Mouse (Mus musculus): ENCODE measurements around the gene Terf2. TPM values are rescaled to one million over a fixed set of nuclear protein-coding genes. Genes with fewer than 3 reads are reported as not detected.
A peak's percentile ranks its signal among the peaks of the same experiment; 100 is the strongest.

The Terf2 gene
- total and polyA plus RNA-seq, 3 experiments = 15.0 to 36.7 TPM; not detected in 1

- no peak overlapping the region for H3K9ac ChIP-seq (ENCODE audit: control insufficient read depth, low read depth, low read length, poor library complexity, severe bottlenecking)
Observed at GRCm38 (mm10) chr8:107085358-107085757, 11.0 kb downstream of the Terf2 start.

GRCm38 (mm10) chr8:107076239-107076888 is 20.0 kb downstream of the Terf2 start:
- Histone ChIP-seq H3K36me3 (ENCODE audit: control insufficient read depth in 1 of 2, insufficient read depth in 2 of 2, low read length in 2 of 2) (peaks cover 0 to 11% of the 10 kb centered on the region in 2 experiments; a peak in 2 of 4 replicates), H3K9ac (ENCODE audit: control insufficient read depth, low read depth, low read length, poor library complexity, severe bottlenecking) (no peak overlapping the region), H3K4me3 (ENCODE audit: control insufficient read depth in 1 of 2, insufficient read depth in 1 of 2, low read depth in 2 of 2, low read length in 2 of 2) (no peak overlapping the region), H3K4me1 (ENCODE audit: control insufficient read depth in 1 of 2, insufficient read depth in 2 of 2, low read length in 2 of 2) (no peaks in the 10 kb centered on the region), H3K27ac (ENCODE audit: control insufficient read depth, low read depth, low read length) (no peak overlapping the region), H3K27me3 (ENCODE audit: control insufficient read depth in 1 of 2, insufficient read depth in 2 of 2, low read length in 2 of 2) (no peaks in the 10 kb centered on the region), H3K79me2 (ENCODE audit: control insufficient read depth, insufficient read depth, low read length, poor library complexity) (no peaks in the 10 kb centered on the region), H3K9me3 (replicated peaks; ENCODE audit: insufficient read depth, low read length) (no peaks in the 10 kb centered on the region)
- no peak for DNase-seq (ENCODE audit: low read depth, low spot score)
- no peak for TF ChIP-seq USF2 (IDR thresholded peaks at IDR 0.05; ENCODE audit: borderline replicate concordance in 1 of 2, insufficient read depth in 1 of 2, low read depth in 1 of 2, low read length in 2 of 2)
- no peak for TF ChIP-seq POLR2A (IDR thresholded peaks at IDR 0.05; ENCODE audit: control insufficient read depth in 1 of 2, insufficient read depth in 1 of 2, low read depth in 1 of 2, low read length in 2 of 2, poor library complexity in 1 of 2)
- TF ChIP-seq RAD21 (IDR thresholded peaks at IDR 0.05; ENCODE audit: low read depth, low read length) = no peak
- TF ChIP-seq TCF12 (IDR thresholded peaks at IDR 0.05; ENCODE audit: low read depth, low read length) = no peak
- TF ChIP-seq POLR2AphosphoS2 (IDR thresholded peaks at IDR 0.05; ENCODE audit: low read length) = no peak
- no peak for TF ChIP-seq POLR2AphosphoS5 (IDR thresholded peaks at IDR 0.05; ENCODE audit: borderline replicate concordance, low read depth, low read length)
- no peak for TF ChIP-seq USF1 (IDR thresholded peaks at IDR 0.05; ENCODE audit: low read depth, low read length)

More at GRCm38 (mm10) chr8:107085358-107085757, 11.0 kb downstream of the Terf2 start:
- Histone ChIP-seq H3K27ac (ENCODE audit: control insufficient read depth, low read depth, low read length) (no peak overlapping the region), H3K9me3 (replicated peaks; ENCODE audit: insufficient read depth, low read length) (no peaks in the 10 kb centered on the region), H3K36me3 (ENCODE audit: control insufficient read depth in 1 of 2, insufficient read depth in 2 of 2, low read length in 2 of 2) (peaks cover 0 to 13% of the 10 kb centered on the region in 2 experiments; a peak in 2 of 4 replicates), H3K27me3 (ENCODE audit: control insufficient read depth in 1 of 2, insufficient read depth in 2 of 2, low read length in 2 of 2) (no peaks in the 10 kb centered on the region), H3K4me3 (ENCODE audit: control insufficient read depth in 1 of 2, insufficient read depth in 1 of 2, low read depth in 2 of 2, low read length in 2 of 2) (no peak overlapping the region), H3K4me1 (ENCODE audit: control insufficient read depth in 1 of 2, insufficient read depth in 2 of 2, low read length in 2 of 2) (no peaks in the 10 kb centered on the region), H3K79me2 (ENCODE audit: control insufficient read depth, insufficient read depth, low read length, poor library complexity) (peaks cover 2% of the 10 kb centered on the region)
- DNase-seq (ENCODE audit: low read depth, low spot score) = peak; percentile 34
- no peak for TF ChIP-seq MAZ (IDR thresholded peaks at IDR 0.05; ENCODE audit: low read depth, low read length)
- no peak for TF ChIP-seq MXI1 (IDR thresholded peaks at IDR 0.05; ENCODE audit: low read depth, low read length)
- no peak for TF ChIP-seq E2F4 (IDR thresholded peaks at IDR 0.05; ENCODE audit: borderline replicate concordance, low read depth, low read length)
- TF ChIP-seq RAD21 (IDR thresholded peaks at IDR 0.05; ENCODE audit: low read depth, low read length) = peak; percentile 19
- peak; percentile 41 to 77 (median 54) for TF ChIP-seq CTCF (IDR thresholded peaks at IDR 0.05 in 2 of 3, conservative IDR thresholded peaks at IDR 0.05 in 1 of 3; ENCODE audit: control insufficient read depth in 1 of 3, insufficient read depth in 1 of 3, low read depth in 2 of 3, low read length in 3 of 3, poor library complexity in 1 of 3, severe bottlenecking in 1 of 3)

- Histone ChIP-seq H3K9ac (ENCODE audit: control insufficient read depth, low read depth, low read length, poor library complexity, severe bottlenecking) (no peak overlapping the region), H3K4me3 (ENCODE audit: control insufficient read depth in 1 of 2, insufficient read depth in 1 of 2, low read depth in 2 of 2, low read length in 2 of 2) (no peak overlapping the region), H3K4me1 (ENCODE audit: control insufficient read depth in 1 of 2, insufficient read depth in 2 of 2, low read length in 2 of 2) (no peaks in the 10 kb centered on the region), H3K36me3 (ENCODE audit: control insufficient read depth in 1 of 2, insufficient read depth in 2 of 2, low read length in 2 of 2) (peaks cover 0 to 11% of the 10 kb centered on the region in 2 experiments; a peak in 2 of 4 replicates), H3K9me3 (replicated peaks; ENCODE audit: insufficient read depth, low read length) (no peaks in the 10 kb centered on the region), H3K79me2 (ENCODE audit: control insufficient read depth, insufficient read depth, low read length, poor library complexity) (no peaks in the 10 kb centered on the region), H3K27me3 (ENCODE audit: control insufficient read depth in 1 of 2, insufficient read depth in 2 of 2, low read length in 2 of 2) (no peaks in the 10 kb centered on the region), H3K27ac (ENCODE audit: control insufficient read depth, low read depth, low read length) (no peak overlapping the region)
- no peak for DNase-seq (ENCODE audit: low read depth, low spot score)
- no peak for TF ChIP-seq MEF2A (IDR thresholded peaks at IDR 0.05; ENCODE audit: extremely low read depth, insufficient replicate concordance, low read depth, low read length, poor library complexity, severe bottlenecking)
- no peak for TF ChIP-seq GABPA (IDR thresholded peaks at IDR 0.05; ENCODE audit: low read depth, low read length)
- no peak for TF ChIP-seq SMC3 (IDR thresholded peaks at IDR 0.05; ENCODE audit: low read depth, low read length)
- TF ChIP-seq MYC (IDR thresholded peaks at IDR 0.05; ENCODE audit: low read depth, low read length) = no peak
- TF ChIP-seq MAZ (IDR thresholded peaks at IDR 0.05; ENCODE audit: low read depth, low read length) = no peak
- no peak for TF ChIP-seq TBP (IDR thresholded peaks at IDR 0.05; ENCODE audit: low read depth, low read length)
- TF ChIP-seq CHD1 (IDR thresholded peaks at IDR 0.05; ENCODE audit: low read depth, low read length) = no peak
- TF ChIP-seq GATA1 (IDR thresholded peaks at IDR 0.05; ENCODE audit: low read depth, low read length) = no peak
- TF ChIP-seq RCOR1 (IDR thresholded peaks at IDR 0.05; ENCODE audit: low read depth, low read length) = no peak
- TF ChIP-seq MXI1 (IDR thresholded peaks at IDR 0.05; ENCODE audit: low read depth, low read length) = no peak
- TF ChIP-seq HCFC1 (IDR thresholded peaks at IDR 0.05; ENCODE audit: low read depth, low read length) = no peak
- TF ChIP-seq CTCF (IDR thresholded peaks at IDR 0.05 in 2 of 3, conservative IDR thresholded peaks at IDR 0.05 in 1 of 3; ENCODE audit: control insufficient read depth in 1 of 3, insufficient read depth in 1 of 3, low read depth in 2 of 3, low read length in 3 of 3, poor library complexity in 1 of 3, severe bottlenecking in 1 of 3) = no peak
- no peak for TF ChIP-seq NRF1 (IDR thresholded peaks at IDR 0.05; ENCODE audit: insufficient read depth, low read depth, low read length, poor library complexity, severe bottlenecking)
- no peak for TF ChIP-seq USF1 (IDR thresholded peaks at IDR 0.05; ENCODE audit: low read depth, low read length)
- no peak for TF ChIP-seq TCF12 (IDR thresholded peaks at IDR 0.05; ENCODE audit: low read depth, low read length)
- no peak for TF ChIP-seq NELFE (IDR thresholded peaks at IDR 0.05; ENCODE audit: low read depth, low read length)
- TF ChIP-seq MAFK (IDR thresholded peaks at IDR 0.05; ENCODE audit: borderline replicate concordance, low read depth, low read length) = no peak
Observed at GRCm38 (mm10) chr8:107074128-107074527, 22.2 kb downstream of the Terf2 start.

Measured in MEL (cell line).